Mouse (Mus musculus): ENCODE results near the gene Sf3a3.

DNA sequence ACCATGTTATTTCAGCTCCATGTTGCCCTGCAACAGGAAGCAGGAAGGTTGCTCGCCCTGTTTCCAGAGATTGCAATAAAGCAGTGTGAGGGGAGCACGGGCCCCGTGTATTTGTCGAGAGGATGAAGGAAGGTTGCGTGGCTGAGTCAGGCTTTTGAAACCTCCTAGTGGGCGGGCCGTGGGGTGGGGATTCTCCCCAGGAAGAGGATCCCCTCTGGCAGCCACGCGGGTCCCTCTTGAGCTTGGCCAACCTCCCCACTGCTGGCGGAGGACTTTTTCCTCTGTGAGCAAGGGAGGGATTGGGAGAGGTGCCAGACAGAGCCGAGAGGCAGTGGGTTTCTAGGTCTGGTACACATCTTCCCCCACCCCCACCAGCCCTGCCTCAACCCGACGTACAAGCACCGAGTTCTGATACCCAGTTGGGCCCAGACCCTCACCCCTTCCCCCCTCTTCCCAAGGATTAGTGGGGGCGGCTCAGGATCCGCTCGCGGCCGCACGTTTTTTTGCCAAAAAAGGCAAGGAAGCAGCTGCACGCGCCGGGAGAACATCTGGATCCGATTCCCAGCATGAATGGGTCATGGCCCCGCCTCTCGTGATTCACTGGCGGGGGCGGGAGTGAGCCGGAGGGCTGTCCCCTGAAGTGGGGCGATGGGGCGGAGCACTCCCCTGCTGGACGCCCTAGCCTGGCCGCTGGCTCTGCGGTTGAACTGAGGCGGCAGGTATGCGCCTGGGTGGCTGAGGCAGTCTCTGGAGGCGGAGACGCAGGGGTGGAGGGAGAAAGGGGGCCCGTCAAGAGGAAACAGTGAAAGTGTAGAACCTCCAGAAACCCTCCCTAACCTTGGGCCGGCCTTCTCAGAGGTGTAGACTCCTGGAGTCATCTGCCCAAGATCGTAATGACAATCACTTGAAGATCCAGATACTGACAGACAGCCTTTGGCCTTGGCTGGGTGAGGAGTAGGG lies 5.8 kb upstream of the Sf3a3 start:
- TF ChIP-seq CTCF (IDR thresholded peaks at IDR 0.05; ENCODE audit: extremely low read depth, insufficient read length, insufficient replicate concordance, low read depth, low read length) = 0 out of 2 replicates have a peak, but pooled peaks have one; percentile 12
- TF ChIP-seq POLR2A (IDR thresholded peaks at IDR 0.05; ENCODE audit: low read depth, low read length) = peak; percentile 77; the same call in 1 of the 2 replicates

All from small intestine, adult 2 months (tissue).